31 mouse cellular contexts compared by ENCODE assay signal in genomic region chr1:66650006-66650405, GRCm38 (mm10). TPM values are rescaled to one million over a fixed set of nuclear protein-coding genes. Genes with fewer than 3 reads are reported as not detected.
A peak's percentile ranks its signal among the peaks of the same experiment; 100 is the strongest.
DNase-seq lines count a peak whose midpoint lies in the region; ATAC-seq lines count a peak whose summit lies in the region.
"Had no signal": no experiment of that assay in that cellular context is flagged by ENCODE, and none has a peak within 500 bp of the region (broad histone marks: within the 10 kb centered on the region; RNA-seq: fewer than 3 reads in every experiment).

No protein-coding gene starts in this region.

- WGBS in kidney, embryonic 15.5 days, result 69% methylated on average over 1 of the region's 1 CpGs
- 28% methylated on average over 1 of the region's 1 CpGs for WGBS in liver, embryonic 12.5 days (ENCODE audit: insufficient replicate concordance)

- no peaks in the 10 kb centered on the region for H3K9me3 ChIP-seq in kidney, embryonic 15.5 days (replicated peaks)
- H3K9me3 ChIP-seq in liver, embryonic 12.5 days (replicated peaks), result no peaks in the 10 kb centered on the region
- H3K9me3 ChIP-seq: embryonic facial prominence, embryonic 12.5 days; forebrain, embryonic 15.5 days; liver, embryonic 13.5 days; stomach, embryonic 15.5 days had no signal

- no peaks in the 10 kb centered on the region for H3K27me3 ChIP-seq in kidney, embryonic 15.5 days
- H3K27me3 ChIP-seq in liver, embryonic 12.5 days (replicated peaks), result no peaks in the 10 kb centered on the region
- H3K27me3 ChIP-seq: embryonic facial prominence, embryonic 12.5 days; forebrain, embryonic 15.5 days; liver, embryonic 13.5 days; stomach, embryonic 15.5 days had no signal

- H3K27ac ChIP-seq in kidney, embryonic 15.5 days, result no peak overlapping the region
- H3K27ac ChIP-seq in liver, embryonic 12.5 days, result no peak overlapping the region
- H3K27ac ChIP-seq: embryonic facial prominence, embryonic 12.5 days; forebrain, embryonic 15.5 days; hindbrain, embryonic 14.5 days; liver, embryonic 13.5 days; stomach, embryonic 15.5 days had no signal

- H3K4me1 ChIP-seq in kidney, embryonic 15.5 days, result no peaks in the 10 kb centered on the region
- H3K4me1 ChIP-seq in liver, embryonic 12.5 days, result no peaks in the 10 kb centered on the region
- H3K4me1 ChIP-seq: embryonic facial prominence, embryonic 12.5 days; liver, embryonic 13.5 days; stomach, embryonic 15.5 days had no signal

- DNase-seq in layer of hippocampus, adult 11-12 months (ENCODE audit: low spot score), result peak; percentile 18
- DNase-seq in layer of hippocampus, adult 9-10 months (ENCODE audit: low spot score), result no peak
- peak; percentile 19 for DNase-seq in CD4-positive helper T cell, adult 2 months (ENCODE audit: low read depth, low spot score)
- peak; percentile 59 for DNase-seq in brain, adult 2 months (ENCODE audit: low read depth, low spot score)
- DNase-seq in induced T-regulatory cell, adult 2 months (ENCODE audit: low read depth), result peak; percentile 8
- no peak for DNase-seq in c-Kit-positive CD71-positive TER-119-positive erythroid progenitor cells, embryonic 14.5 days (ENCODE audit: low spot score)
- DNase-seq: adrenal gland, adult 8-10 months; cerebellum, adult 18-20 months; cerebellum, postnatal 14 days; embryo, embryonic 11 days; gastrocnemius, postnatal 10 days; heart, adult 11 months; heart, postnatal 4 days; kidney, adult 18-20 months; kidney, postnatal 36 days; layer of hippocampus, adult 9-11 months; left cerebral cortex, postnatal 4 days; liver, embryonic 13.5 days; lung, adult 18-20 months; lung, postnatal 4 days; midbrain, embryonic 14.5 days; right cerebral cortex, postnatal 25 days; thymus, postnatal 14 days had no signal

- no peak for ATAC-seq in kidney, embryonic 15.5 days (replicated peaks; ENCODE audit: low FRiP score)
- no peak for ATAC-seq in liver, embryonic 12.5 days
- ATAC-seq: forebrain, embryonic 15.5 days; lung, postnatal 0 days had no signal

- H3K36me3 ChIP-seq in kidney, embryonic 15.5 days, result no peaks in the 10 kb centered on the region
- H3K36me3 ChIP-seq in liver, embryonic 12.5 days, result no peaks in the 10 kb centered on the region
- H3K36me3 ChIP-seq: embryonic facial prominence, embryonic 12.5 days; forebrain, embryonic 15.5 days; liver, embryonic 13.5 days; stomach, embryonic 15.5 days had no signal

- no peak overlapping the region for H3K9ac ChIP-seq in kidney, embryonic 15.5 days
- no peak overlapping the region for H3K9ac ChIP-seq in liver, embryonic 12.5 days
- H3K9ac ChIP-seq: embryonic facial prominence, embryonic 12.5 days; forebrain, embryonic 15.5 days; hindbrain, embryonic 14.5 days; liver, embryonic 13.5 days; stomach, embryonic 15.5 days had no signal

- H3K4me3 ChIP-seq in kidney, embryonic 15.5 days (replicated peaks), result no peak overlapping the region
- no peak overlapping the region for H3K4me3 ChIP-seq in liver, embryonic 12.5 days
- H3K4me3 ChIP-seq: embryonic facial prominence, embryonic 12.5 days; forebrain, embryonic 15.5 days; liver, embryonic 13.5 days; stomach, embryonic 15.5 days had no signal

- H3K4me2 ChIP-seq in kidney, embryonic 15.5 days, result no peak overlapping the region
- no peak overlapping the region for H3K4me2 ChIP-seq in liver, embryonic 12.5 days
- H3K4me2 ChIP-seq: embryonic facial prominence, embryonic 12.5 days; forebrain, embryonic 15.5 days; heart, embryonic 11.5 days; hindbrain, embryonic 14.5 days; liver, embryonic 13.5 days; stomach, embryonic 15.5 days had no signal

RNA-seq across cellular contexts. Expression of gene Rpe, which starts 50.6 kb away (rescaled TPM):
- polyA plus RNA-seq in kidney, embryonic 15.5 days (2015; fragmentation: Nextera tagmentation; extraction: Ambion mirVana), result 45.5 and 51.1 TPM in 2 replicates
- 38.0 and 39.3 TPM in 2 replicates for polyA plus RNA-seq in liver, embryonic 12.5 days (2016; fragmentation: Nextera tagmentation; extraction: Ambion mirVana)

Comparison
In these comparisons a context has a peak if more than half of its experiments do, and no peak if none do; other contexts are left out.
1. DNase-seq: peak in layer of hippocampus, adult 11-12 months (single experiment), CD4-positive helper T cell, adult 2 months (single experiment), brain, adult 2 months (single experiment) and induced T-regulatory cell, adult 2 months (single experiment); none in layer of hippocampus, adult 9-10 months (single experiment) and c-Kit-positive CD71-positive TER-119-positive erythroid progenitor cells, embryonic 14.5 days (single experiment).